Mouse (Mus musculus): ENCODE results near the gene Mpig6b. TPM values are rescaled to one million over a fixed set of nuclear protein-coding genes. Genes with fewer than 3 reads are reported as not detected.

Gene Mpig6b
- polyA plus RNA-seq, 1 experiment = 0.25 TPM

- Histone ChIP-seq H3K27me3 (ENCODE audit: control insufficient read depth, insufficient read depth, low read length) (no peaks in the 10 kb centered on the region), H3K4me1 (ENCODE audit: control insufficient read depth, insufficient read depth, low read length) (peaks cover 39% of the 10 kb centered on the region), H3K4me3 (replicated peaks; ENCODE audit: insufficient read depth, low read depth, low read length) (peak overlapping the region; percentile 48), H3K27ac (ENCODE audit: insufficient read depth, low read length) (peak overlapping the region; percentile 91)
- 37% methylated on average over 10 of the region's 10 CpGs for WGBS
- peak in 1 of 2 experiments; percentile 47 for DNase-seq
- no peak for TF ChIP-seq POLR2A (IDR thresholded peaks at IDR 0.05; ENCODE audit: borderline replicate concordance, insufficient read depth, low read length)
- TF ChIP-seq CTCF (IDR thresholded peaks at IDR 0.05; ENCODE audit: borderline replicate concordance, insufficient read depth, low read depth, low read length) = no peak
Observed at GRCm38 (mm10) chr17:35016791-35017705, 48.9 kb downstream of the Mpig6b start.

- H3K4me3 ChIP-seq (replicated peaks; ENCODE audit: insufficient read depth, low read depth, low read length) = peak within 1 kb of the TSS; percentile 48
- peak within 1 kb of the TSS; percentile 91 for H3K27ac ChIP-seq (ENCODE audit: insufficient read depth, low read length)
- H3K4me1 ChIP-seq (ENCODE audit: control insufficient read depth, insufficient read depth, low read length) = peaks cover 39% of the 10 kb centered on the region
- WGBS = 6% methylated on average over 12 of the region's 12 CpGs
- no peaks in the 10 kb centered on the region for H3K27me3 ChIP-seq (ENCODE audit: control insufficient read depth, insufficient read depth, low read length)
- DNase-seq = peak; percentile 86 to 88
- TF ChIP-seq CTCF (IDR thresholded peaks at IDR 0.05; ENCODE audit: borderline replicate concordance, insufficient read depth, low read depth, low read length) (no peak), POLR2A (IDR thresholded peaks at IDR 0.05; ENCODE audit: borderline replicate concordance, insufficient read depth, low read length) (peak; percentile 44; the same call in 1 of the 2 replicates)
Observed at GRCm38 (mm10) chr17:35016376-35016775, 49.6 kb downstream of the Mpig6b start, which contains the start of gene Vwa7. Gene Vwa7, plus strand, starts transcription at chr17:35016579.

- H3K27me3 ChIP-seq (ENCODE audit: control insufficient read depth, insufficient read depth, low read length) = no peaks in the 10 kb centered on the region
- H3K4me3 ChIP-seq (replicated peaks; ENCODE audit: insufficient read depth, low read depth, low read length) = no peak overlapping the region
- DNase-seq = no peak
- peaks cover 47% of the 10 kb centered on the region for H3K4me1 ChIP-seq (ENCODE audit: control insufficient read depth, insufficient read depth, low read length)
- no peak for TF ChIP-seq POLR2A (IDR thresholded peaks at IDR 0.05; ENCODE audit: borderline replicate concordance, insufficient read depth, low read length)
- no peak for TF ChIP-seq CTCF (IDR thresholded peaks at IDR 0.05; ENCODE audit: borderline replicate concordance, insufficient read depth, low read depth, low read length)
- H3K27ac ChIP-seq (ENCODE audit: insufficient read depth, low read length) = peak overlapping the region; percentile 91; the same call in 1 of the 2 replicates
- WGBS = 83% methylated on average over 16 of the region's 16 CpGs
Observed at GRCm38 (mm10) chr17:35015296-35015695, 50.7 kb downstream of the Mpig6b start.

- DNase-seq = no peak
- TF ChIP-seq POLR2A (IDR thresholded peaks at IDR 0.05; ENCODE audit: borderline replicate concordance, insufficient read depth, low read length) = no peak
- TF ChIP-seq CTCF (IDR thresholded peaks at IDR 0.05; ENCODE audit: borderline replicate concordance, insufficient read depth, low read depth, low read length) = no peak
- H3K4me3 ChIP-seq (replicated peaks; ENCODE audit: insufficient read depth, low read depth, low read length) = no peak overlapping the region
- 74% methylated on average over 6 of the region's 6 CpGs for WGBS
- no peaks in the 10 kb centered on the region for H3K27me3 ChIP-seq (ENCODE audit: control insufficient read depth, insufficient read depth, low read length)
- H3K4me1 ChIP-seq (ENCODE audit: control insufficient read depth, insufficient read depth, low read length) = peaks cover 45% of the 10 kb centered on the region
- H3K27ac ChIP-seq (ENCODE audit: insufficient read depth, low read length) = no peak overlapping the region
Observed at GRCm38 (mm10) chr17:35013221-35013620, 52.8 kb downstream of the Mpig6b start.

Other genes starting within 250 kb of the Mpig6b start
- 52.9 TPM in 2 replicates for gene Stk19, start 229.2 kb downstream of the Mpig6b start, polyA plus RNA-seq (2012; rRNA removed)
- 59.6 and 62.5 TPM in 2 replicates for gene Dxo, start 229.2 kb downstream of the Mpig6b start, polyA plus RNA-seq (2012; rRNA removed)
- 77.4 and 87.2 TPM in 2 replicates for gene Skiv2l, start 216.0 kb downstream of the Mpig6b start, polyA plus RNA-seq (2012; rRNA removed)
- gene Nelfe, start 215.8 kb downstream of the Mpig6b start, polyA plus RNA-seq (2012; rRNA removed) = 47.2 and 47.9 TPM in 2 replicates
- gene Cfb, start 203.7 kb downstream of the Mpig6b start, polyA plus RNA-seq (2012; rRNA removed) = 0.14 and 0.20 TPM in 2 replicates
- 8.2 and 8.3 TPM in 2 replicates for gene Zbtb12, start 186.7 kb downstream of the Mpig6b start, polyA plus RNA-seq (2012; rRNA removed)
- 0.08 and 0.10 TPM in 2 replicates for gene Gm20547, start 184.1 kb downstream of the Mpig6b start, polyA plus RNA-seq (2012; rRNA removed)
- gene C2, start 167.9 kb downstream of the Mpig6b start, polyA plus RNA-seq (2012; rRNA removed) = 2.3 and 2.9 TPM in 2 replicates
- 174 and 182 TPM in 2 replicates for gene Ehmt2, start 167.7 kb downstream of the Mpig6b start, polyA plus RNA-seq (2012; rRNA removed)
- 0.05 TPM in 1 of 2 replicates, not detected in the other for gene Slc44a4, start 151.7 kb downstream of the Mpig6b start, polyA plus RNA-seq (2012; rRNA removed)
- gene Neu1, start 134.9 kb downstream of the Mpig6b start, polyA plus RNA-seq (2012; rRNA removed) = 58.7 and 60.9 TPM in 2 replicates
- gene Hspa1b, start 106.9 kb downstream of the Mpig6b start, polyA plus RNA-seq (2012; rRNA removed) = 4.6 and 9.2 TPM in 2 replicates
- gene Gm20481, start 96.3 kb downstream of the Mpig6b start, polyA plus RNA-seq (2012; rRNA removed) = not detected in 2 replicates
- gene Hspa1a, start 94.0 kb downstream of the Mpig6b start, polyA plus RNA-seq (2012; rRNA removed) = 10.5 and 14.9 TPM in 2 replicates
- 0.49 and 0.89 TPM in 2 replicates for gene Hspa1l, start 93.5 kb downstream of the Mpig6b start, polyA plus RNA-seq (2012; rRNA removed)
- gene Lsm2, start 84.3 kb downstream of the Mpig6b start, polyA plus RNA-seq (2012; rRNA removed) = 56.2 and 63.7 TPM in 2 replicates
- gene Vars, start 65.2 kb downstream of the Mpig6b start, polyA plus RNA-seq (2012; rRNA removed) = 65.3 and 77.0 TPM in 2 replicates
- 25.5 and 30.1 TPM in 2 replicates for gene Vwa7, start 49.6 kb downstream of the Mpig6b start, polyA plus RNA-seq (2012; rRNA removed)
- 2.0 and 2.3 TPM in 2 replicates for gene Sapcd1, start 38.2 kb downstream of the Mpig6b start, polyA plus RNA-seq (2012; rRNA removed)
- 4.3 and 5.5 TPM in 2 replicates for gene Msh5, start 19.4 kb downstream of the Mpig6b start, polyA plus RNA-seq (2012; rRNA removed)
- 41.2 and 42.9 TPM in 2 replicates for gene Clic1, start 16.2 kb downstream of the Mpig6b start, polyA plus RNA-seq (2012; rRNA removed)
- 59.5 and 63.3 TPM in 2 replicates for gene Ddah2, start 7.1 kb downstream of the Mpig6b start, polyA plus RNA-seq (2012; rRNA removed)
- gene Ly6g6c, start 796 bp downstream of the Mpig6b start, polyA plus RNA-seq (2012; rRNA removed) = 0.11 and 0.15 TPM in 2 replicates
- gene Ly6g6e, start 10.7 kb upstream of the Mpig6b start, polyA plus RNA-seq (2012; rRNA removed) = 5.3 and 6.3 TPM in 2 replicates
- gene Ly6g6d, start 11.9 kb upstream of the Mpig6b start, polyA plus RNA-seq (2012; rRNA removed) = 8.5 and 10.4 TPM in 2 replicates
- gene Ly6g6f, start 19.4 kb upstream of the Mpig6b start, polyA plus RNA-seq (2012; rRNA removed) = 0.86 and 1.1 TPM in 2 replicates
- 337 and 394 TPM in 2 replicates for gene Abhd16a, start 23.1 kb upstream of the Mpig6b start, polyA plus RNA-seq (2012; rRNA removed)
- gene Ly6g5c, start 42.1 kb upstream of the Mpig6b start, polyA plus RNA-seq (2012; rRNA removed) = 0.28 TPM in 1 of 2 replicates, not detected in the other
- gene Ly6g5b, start 49.2 kb upstream of the Mpig6b start, polyA plus RNA-seq (2012; rRNA removed) = 2.2 and 3.4 TPM in 2 replicates
- 32.7 TPM in 2 replicates for gene Gpank1, start 55.3 kb upstream of the Mpig6b start, polyA plus RNA-seq (2012; rRNA removed)
- gene Csnk2b, start 55.9 kb upstream of the Mpig6b start, polyA plus RNA-seq (2012; rRNA removed) = 231 TPM in 2 replicates
- 12.3 and 14.6 TPM in 2 replicates for gene D17H6S53E, start 60.2 kb upstream of the Mpig6b start, polyA plus RNA-seq (2012; rRNA removed)
- gene Apom, start 65.9 kb upstream of the Mpig6b start, polyA plus RNA-seq (2012; rRNA removed) = 0.21 and 0.28 TPM in 2 replicates
- gene Bag6, start 69.0 kb upstream of the Mpig6b start, polyA plus RNA-seq (2012; rRNA removed) = 211 and 226 TPM in 2 replicates
- 277 and 289 TPM in 2 replicates for gene Prrc2a, start 98.7 kb upstream of the Mpig6b start, polyA plus RNA-seq (2012; rRNA removed)
- 2.1 and 4.1 TPM in 2 replicates for gene Aif1, start 109.9 kb upstream of the Mpig6b start, polyA plus RNA-seq (2012; rRNA removed)
- 2.8 and 3.2 TPM in 2 replicates for gene Lst1, start 122.3 kb upstream of the Mpig6b start, polyA plus RNA-seq (2012; rRNA removed)
- 0.34 and 0.38 TPM in 2 replicates for gene Ltb, start 128.3 kb upstream of the Mpig6b start, polyA plus RNA-seq (2012; rRNA removed)
- gene Tnf, start 135.8 kb upstream of the Mpig6b start, polyA plus RNA-seq (2012; rRNA removed) = not detected in 2 replicates
- 0.11 and 0.13 TPM in 2 replicates for gene Lta, start 139.2 kb upstream of the Mpig6b start, polyA plus RNA-seq (2012; rRNA removed)
- gene Gm16181, start 154.7 kb upstream of the Mpig6b start, polyA plus RNA-seq (2012; rRNA removed) = not detected in 2 replicates
- gene Atp6v1g2, start 167.5 kb upstream of the Mpig6b start, polyA plus RNA-seq (2012; rRNA removed) = 628 TPM in 2 replicates
- 12.7 and 13.2 TPM in 2 replicates for gene Nfkbil1, start 169.6 kb upstream of the Mpig6b start, polyA plus RNA-seq (2012; rRNA removed)
- gene Ddx39b, start 175.6 kb upstream of the Mpig6b start, polyA plus RNA-seq (2012; rRNA removed) = 438 and 458 TPM in 2 replicates
- gene H2-D1, start 196.5 kb upstream of the Mpig6b start, polyA plus RNA-seq (2012; rRNA removed) = 174 and 183 TPM in 2 replicates

Measured in cerebellum, adult 2 months (tissue).